In genomic region chr1:60566631-60567311, GRCm38 (mm10) we compare ENCODE assay signal across 8 mouse cellular contexts. TPM values are rescaled to one million over a fixed set of nuclear protein-coding genes. Genes with fewer than 3 reads are reported as not detected.
DNase-seq lines count a peak whose midpoint lies in the region; ATAC-seq and TF ChIP-seq lines count a peak whose summit lies in the region.

Raph1 (minus strand) TSS chr1:60567104.

- peak within 1 kb of the TSS; percentile 63 for H3K4me3 ChIP-seq in erythroblast, embryonic 14.5 days (replicated peaks)
- H3K4me3 ChIP-seq in embryonic facial prominence, embryonic 13.5 days, result peak within 1 kb of the TSS; percentile 92
- peak within 1 kb of the TSS; percentile 98 for H3K4me3 ChIP-seq in kidney, embryonic 14.5 days (ENCODE audit: low read length)
- peak within 1 kb of the TSS; percentile 96 for H3K4me3 ChIP-seq in limb, embryonic 14.5 days (replicated peaks; ENCODE audit: low read length)
- H3K4me3 ChIP-seq in midbrain, embryonic 16.5 days (ENCODE audit: low read depth, low read length), result peak within 1 kb of the TSS; percentile 99

- H3K27ac ChIP-seq in embryonic facial prominence, embryonic 13.5 days, result peak within 1 kb of the TSS; percentile 96
- peak within 1 kb of the TSS; percentile 93 for H3K27ac ChIP-seq in kidney, embryonic 14.5 days (ENCODE audit: low read depth, low read length)
- H3K27ac ChIP-seq in limb, embryonic 14.5 days (replicated peaks; ENCODE audit: low read depth, low read length), result peak within 1 kb of the TSS; percentile 87
- peak within 1 kb of the TSS; percentile 97 for H3K27ac ChIP-seq in midbrain, embryonic 16.5 days (ENCODE audit: low read length)

- 0 out of 2 replicates have a peak, but pooled peaks have one; percentile 50 for TF ChIP-seq POLR2A in limb, embryonic 14.5 days (IDR thresholded peaks at IDR 0.05; ENCODE audit: borderline replicate concordance, extremely low read depth, insufficient read depth, insufficient read length)

- peak; percentile 90 to 91 for DNase-seq in heart, adult 9 months (ENCODE audit: low spot score in 2 of 2)
- peak; percentile 89 for DNase-seq in limb, embryonic 14.5 days (ENCODE audit: low spot score)
- DNase-seq in spleen, postnatal 14 days (ENCODE audit: low spot score in 2 of 2), result peak; percentile 8 to 10

- H3K27me3 ChIP-seq in erythroblast, embryonic 14.5 days (ENCODE audit: control insufficient read depth), result peaks cover 54% of the 10 kb centered on the region
- H3K27me3 ChIP-seq in embryonic facial prominence, embryonic 13.5 days, result no peaks in the 10 kb centered on the region
- H3K27me3 ChIP-seq in kidney, embryonic 14.5 days (ENCODE audit: control insufficient read depth, insufficient read depth, low read length), result no peaks in the 10 kb centered on the region
- H3K27me3 ChIP-seq in limb, embryonic 14.5 days (ENCODE audit: control insufficient read depth, insufficient read depth, low read length), result no peaks in the 10 kb centered on the region
- no peaks in the 10 kb centered on the region for H3K27me3 ChIP-seq in midbrain, embryonic 16.5 days (ENCODE audit: control insufficient read depth, insufficient read depth, low read depth, low read length)

- no peaks in the 10 kb centered on the region for H3K36me3 ChIP-seq in erythroblast, embryonic 14.5 days (ENCODE audit: control insufficient read depth)
- peaks cover 4% of the 10 kb centered on the region; the same call in 1 of the 2 replicates for H3K36me3 ChIP-seq in embryonic facial prominence, embryonic 13.5 days
- no peaks in the 10 kb centered on the region; the same call in 1 of the 2 replicates for H3K36me3 ChIP-seq in kidney, embryonic 14.5 days (ENCODE audit: control insufficient read depth, insufficient read depth, low read length)
- no peaks in the 10 kb centered on the region for H3K36me3 ChIP-seq in limb, embryonic 14.5 days (ENCODE audit: control insufficient read depth, insufficient read depth, low read length)
- no peaks in the 10 kb centered on the region for H3K36me3 ChIP-seq in midbrain, embryonic 16.5 days (ENCODE audit: control insufficient read depth, insufficient read depth, low read length)

- WGBS in embryonic facial prominence, embryonic 13.5 days, result 1% methylated on average over 64 of the region's 92 CpGs
- under 1% methylated on average over 41 of the region's 92 CpGs for WGBS in kidney, embryonic 14.5 days
- WGBS in limb, embryonic 14.5 days, result under 1% methylated on average over 64 of the region's 92 CpGs
- under 1% methylated on average over 48 of the region's 92 CpGs for WGBS in midbrain, embryonic 16.5 days

- peak within 1 kb of the TSS; percentile 95 for H3K9ac ChIP-seq in embryonic facial prominence, embryonic 13.5 days
- H3K9ac ChIP-seq in kidney, embryonic 14.5 days (ENCODE audit: low read depth, low read length), result peak within 1 kb of the TSS; percentile 95
- peak within 1 kb of the TSS; percentile 89 for H3K9ac ChIP-seq in limb, embryonic 14.5 days (ENCODE audit: low read depth, low read length, severe bottlenecking)
- peak within 1 kb of the TSS; percentile 100 for H3K9ac ChIP-seq in midbrain, embryonic 16.5 days (ENCODE audit: low read depth, low read length)

- peak within 1 kb of the TSS; percentile 75 for H3K4me2 ChIP-seq in embryonic facial prominence, embryonic 13.5 days
- H3K4me2 ChIP-seq in kidney, embryonic 14.5 days (replicated peaks; ENCODE audit: low read depth, low read length), result peak within 1 kb of the TSS; percentile 57
- peak within 1 kb of the TSS; percentile 85 for H3K4me2 ChIP-seq in limb, embryonic 14.5 days (replicated peaks; ENCODE audit: low read depth, low read length, severe bottlenecking)
- H3K4me2 ChIP-seq in midbrain, embryonic 16.5 days (ENCODE audit: low read length), result peak within 1 kb of the TSS; percentile 73

- H3K9me3 ChIP-seq in erythroblast, embryonic 14.5 days (ENCODE audit: control insufficient read depth, low read length), result no peaks in the 10 kb centered on the region
- no peaks in the 10 kb centered on the region for H3K9me3 ChIP-seq in embryonic facial prominence, embryonic 13.5 days
- H3K9me3 ChIP-seq in kidney, embryonic 14.5 days (ENCODE audit: control insufficient read depth, low read length), result no peaks in the 10 kb centered on the region
- no peaks in the 10 kb centered on the region for H3K9me3 ChIP-seq in limb, embryonic 14.5 days (ENCODE audit: control insufficient read depth, low read length)
- H3K9me3 ChIP-seq in midbrain, embryonic 16.5 days (replicated peaks; ENCODE audit: control insufficient read depth, low read length, poor library complexity, severe bottlenecking), result no peaks in the 10 kb centered on the region

- H3K4me1 ChIP-seq in erythroblast, embryonic 14.5 days (ENCODE audit: control insufficient read depth), result peaks cover 7% of the 10 kb centered on the region
- H3K4me1 ChIP-seq in embryonic facial prominence, embryonic 13.5 days, result peaks cover 12% of the 10 kb centered on the region
- peaks cover 11% of the 10 kb centered on the region for H3K4me1 ChIP-seq in kidney, embryonic 14.5 days (ENCODE audit: control insufficient read depth, insufficient read depth, low read length)
- H3K4me1 ChIP-seq in limb, embryonic 14.5 days (ENCODE audit: control insufficient read depth, insufficient read depth, low read length), result peaks cover 11% of the 10 kb centered on the region; the same call in 1 of the 2 replicates
- peaks cover 9% of the 10 kb centered on the region for H3K4me1 ChIP-seq in midbrain, embryonic 16.5 days (ENCODE audit: control insufficient read depth, insufficient read depth, low read length)

- ATAC-seq in erythroblast, adult 5-6 weeks (replicated peaks; ENCODE audit: low FRiP score, poor library complexity, severe bottlenecking), result no peak
- ATAC-seq in embryonic facial prominence, embryonic 13.5 days (ENCODE audit: insufficient number of reproducible peaks, insufficient read depth, low FRiP score, low TSS enrichment, low read depth), result peak; percentile 89
- peak; percentile 99 for ATAC-seq in kidney, embryonic 14.5 days (ENCODE audit: low FRiP score, low TSS enrichment)
- peak; percentile 97 for ATAC-seq in limb, embryonic 14.5 days (ENCODE audit: low FRiP score, low read depth)
- peak; percentile 97 for ATAC-seq in midbrain, embryonic 16.5 days

RNA-seq across cellular contexts. Expression of gene Raph1, which starts in this region (rescaled TPM):
- polyA plus RNA-seq in erythroblast, embryonic 14.5 days (2012), result under 0.01 and 0.13 TPM in 2 replicates
- total RNA-seq in erythroblast, adult 5-6 weeks (2015; ENCODE audit: low replicate concordance), result 9.4 and 16.7 TPM in 2 replicates
- total RNA-seq in erythroblast, adult 5-6 weeks (2017; ENCODE audit: low replicate concordance), result 1.3 and 2.6 TPM in 2 replicates
- polyA plus RNA-seq in embryonic facial prominence, embryonic 13.5 days (2015; fragmentation: Nextera tagmentation; extraction: Ambion mirVana), result 26.2 and 27.6 TPM in 2 replicates
- 34.7 and 45.1 TPM in 2 replicates for polyA plus RNA-seq in kidney, embryonic 14.5 days (2014; fragmentation: Nextera tagmentation; extraction: Ambion mirVana)
- polyA plus RNA-seq in limb, embryonic 14.5 days (2012; rRNA removed), result 25.6 and 26.5 TPM in 2 replicates
- polyA plus RNA-seq in limb, embryonic 14.5 days (2014; fragmentation: Nextera tagmentation; extraction: Ambion mirVana), result 23.1 and 30.4 TPM in 2 replicates
- polyA plus RNA-seq in midbrain, embryonic 16.5 days (2015; fragmentation: Nextera tagmentation; extraction: Ambion mirVana), result 20.7 and 23.6 TPM in 2 replicates

Comparison
In these comparisons a context has a peak if more than half of its experiments do, and no peak if none do; other contexts are left out.
1. RNA of gene Raph1 (polyA plus RNA-seq): 34.7 to 45.1 TPM in kidney, embryonic 14.5 days, 23.1 to 30.4 TPM in limb, embryonic 14.5 days, 26.2 to 27.6 TPM in embryonic facial prominence, embryonic 13.5 days and 20.7 to 23.6 TPM in midbrain, embryonic 16.5 days; under 0.01 to 0.13 TPM in erythroblast, embryonic 14.5 days; every median in the first group is over 10 times any median in the second.
2. DNase-seq: peak in every context shown above with its lines; median percentile 90 in heart, adult 9 months; 89 in limb, embryonic 14.5 days; 9 in spleen, postnatal 14 days.
3. Peak in every context shown above with its lines, with median percentiles within 50 percentile points of each other: H3K4me3 ChIP-seq, H3K27ac ChIP-seq, H3K4me2 ChIP-seq and H3K9ac ChIP-seq.